Mouse (Mus musculus) retina, postnatal 7 days (tissue): Measurements from ENCODE around the gene Ap1s3.

Experiments
- DNase-seq: peaks from one replicate; pipeline ENCODE4 v3.0.0-alpha.2; 2012; ENCODE audit warnings: low read depth, low spot score

Gene Ap1s3

DNA sequence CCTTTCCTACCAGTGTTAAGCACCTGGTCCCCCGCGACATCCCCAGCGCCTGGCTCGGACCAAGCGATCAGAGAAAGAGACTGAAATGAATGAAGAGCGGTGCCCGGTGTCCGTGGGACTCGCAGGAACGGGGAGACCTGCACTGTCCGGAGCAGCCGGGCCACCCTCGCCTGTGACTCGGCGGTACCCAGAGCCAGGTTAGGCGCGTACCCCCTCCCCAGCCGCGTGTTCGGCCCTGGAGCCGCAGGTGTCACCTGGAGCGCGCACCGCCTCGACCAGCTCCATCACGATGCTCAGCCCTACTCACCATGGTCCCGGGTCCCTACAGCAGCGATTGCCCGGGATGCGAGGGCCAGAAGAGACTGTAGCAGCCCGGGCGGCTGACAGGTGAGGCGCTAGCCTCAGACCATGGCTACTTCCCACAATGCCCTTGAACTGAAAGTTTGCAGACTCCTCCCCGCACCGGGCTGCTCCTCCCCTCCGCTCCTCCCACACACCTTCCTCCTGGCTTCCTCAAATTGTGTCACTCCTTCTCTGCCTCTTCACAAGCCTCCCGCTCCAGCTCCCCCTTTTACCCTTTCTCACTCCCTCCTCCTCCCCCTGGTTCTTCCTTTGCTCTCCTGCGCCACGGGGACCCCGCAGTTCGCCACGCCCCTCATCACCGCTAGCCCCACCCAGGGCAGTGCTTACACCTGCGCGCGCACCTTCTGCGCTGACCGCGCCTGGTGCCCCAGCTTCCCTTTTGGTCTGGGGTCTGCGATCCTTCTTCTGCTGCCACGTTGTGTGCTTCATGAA is at the start of gene Ap1s3:
Ap1s3 (minus strand) TSS at position 430 of the 795 bp plus-strand sequence.
- DNase-seq: peak; percentile 30

GRCm38 (mm10) chr1:79714152-79714923 is 42.6 kb upstream of the Ap1s3 start:
- DNase-seq: no peak

GRCm38 (mm10) chr1:79713081-79713480 is 41.3 kb upstream of the Ap1s3 start:
- DNase-seq: no peak

GRCm38 (mm10) chr1:79711147-79712126 is 39.7 kb upstream of the Ap1s3 start:
- no peak for DNase-seq

GRCm38 (mm10) chr1:79710678-79711077 is 38.9 kb upstream of the Ap1s3 start:
- no peak for DNase-seq

DNA sequence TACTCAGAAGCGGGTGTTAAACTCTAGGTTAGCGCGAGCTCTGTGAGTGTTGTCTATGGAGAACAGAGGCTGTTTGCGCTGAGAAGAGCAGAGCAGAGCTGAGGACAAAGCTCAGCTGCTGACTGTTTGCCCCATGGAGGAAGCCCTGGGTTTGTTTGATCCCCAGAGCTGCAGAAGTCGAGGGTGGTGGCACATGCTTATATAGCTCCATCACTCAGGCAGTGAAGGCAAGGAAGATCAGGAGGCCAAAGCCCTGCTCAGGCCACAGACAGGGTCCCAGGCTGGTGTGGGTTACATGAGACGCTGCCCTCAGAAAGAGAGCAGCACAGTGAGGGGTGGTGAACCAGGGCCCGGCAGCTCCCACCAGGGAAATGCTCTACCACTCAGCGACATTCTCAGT is 38.4 kb upstream of the Ap1s3 start:
- no peak for DNase-seq

GRCm38 (mm10) chr1:79707383-79707782 is 35.6 kb upstream of the Ap1s3 start:
- no peak for DNase-seq

DNA sequence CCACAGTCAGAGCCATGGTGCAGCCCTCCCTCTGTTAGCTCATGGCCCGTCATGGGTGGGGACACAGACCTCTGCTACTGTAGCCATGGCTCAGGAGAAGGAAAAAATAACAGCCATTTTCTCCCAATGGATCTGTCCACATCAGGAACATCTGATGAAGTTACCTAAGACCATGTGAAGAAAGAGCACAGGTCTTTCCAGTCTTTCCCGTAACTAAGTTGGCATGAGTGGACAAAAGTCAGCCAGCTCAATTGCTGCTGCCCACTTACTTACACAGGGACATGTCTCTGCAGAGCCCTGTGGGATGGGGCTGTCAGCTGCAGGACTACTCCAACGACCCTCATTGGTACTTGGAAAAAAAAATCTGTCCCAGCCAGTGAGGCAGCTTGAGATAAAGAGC is 34.9 kb upstream of the Ap1s3 start:
- no peak for DNase-seq

GRCm38 (mm10) chr1:79704672-79705071 is 32.9 kb upstream of the Ap1s3 start:
- DNase-seq: no peak

GRCm38 (mm10) chr1:79703520-79703919 is 31.7 kb upstream of the Ap1s3 start:
- no peak for DNase-seq

- no peak for DNase-seq
Measured at GRCm38 (mm10) chr1:79698506-79698905, 26.7 kb upstream of the Ap1s3 start.

- DNase-seq: peak; percentile 24
Measured at GRCm38 (mm10) chr1:79697382-79697781, 25.6 kb upstream of the Ap1s3 start.

- no peak for DNase-seq
Measured at GRCm38 (mm10) chr1:79696933-79697332, 25.2 kb upstream of the Ap1s3 start.

- DNase-seq: no peak
Measured at GRCm38 (mm10) chr1:79692482-79692881, 20.7 kb upstream of the Ap1s3 start.

DNA sequence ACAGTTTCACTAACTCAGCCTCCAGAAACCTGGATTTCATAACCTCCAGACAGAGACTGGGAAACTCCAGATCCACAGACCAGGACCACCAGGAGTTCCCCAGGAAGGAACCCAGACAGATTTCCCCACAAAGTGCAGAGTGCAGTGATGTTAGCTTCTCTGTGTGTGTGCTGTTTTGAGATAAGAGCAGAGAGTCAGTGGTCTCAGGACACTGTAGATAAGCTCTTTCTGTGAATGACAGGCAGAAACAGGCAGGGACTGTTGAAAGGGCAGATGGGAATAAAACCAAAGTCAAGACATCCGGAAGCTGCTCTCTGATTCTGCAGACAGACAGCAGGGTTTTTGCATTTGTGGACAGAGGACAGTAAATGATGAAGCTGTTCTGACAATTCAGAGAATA is 15.5 kb upstream of the Ap1s3 start:
- DNase-seq: no peak

- no peak for DNase-seq
Measured at GRCm38 (mm10) chr1:79684027-79684426, 12.3 kb upstream of the Ap1s3 start.

DNA sequence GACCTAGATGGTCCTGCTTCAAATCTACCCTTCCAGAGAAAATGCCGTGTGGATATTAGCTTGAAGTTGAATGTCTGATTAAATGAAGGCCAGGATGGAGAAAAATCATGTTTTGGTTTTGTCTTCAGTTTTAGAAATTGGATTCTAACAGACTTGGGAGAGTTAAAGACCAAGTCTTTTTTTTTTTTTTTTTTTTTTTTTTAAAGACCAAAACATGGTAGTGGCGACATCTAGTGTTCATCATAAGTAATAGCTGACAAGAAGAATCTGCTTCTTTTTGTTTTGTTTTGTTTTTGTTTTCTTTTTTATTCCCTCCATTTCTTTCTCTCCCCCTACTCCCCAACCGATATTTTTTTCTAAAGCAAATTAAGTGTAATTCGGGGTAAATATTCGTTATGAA is 11.2 kb upstream of the Ap1s3 start:
- DNase-seq: no peak

DNA sequence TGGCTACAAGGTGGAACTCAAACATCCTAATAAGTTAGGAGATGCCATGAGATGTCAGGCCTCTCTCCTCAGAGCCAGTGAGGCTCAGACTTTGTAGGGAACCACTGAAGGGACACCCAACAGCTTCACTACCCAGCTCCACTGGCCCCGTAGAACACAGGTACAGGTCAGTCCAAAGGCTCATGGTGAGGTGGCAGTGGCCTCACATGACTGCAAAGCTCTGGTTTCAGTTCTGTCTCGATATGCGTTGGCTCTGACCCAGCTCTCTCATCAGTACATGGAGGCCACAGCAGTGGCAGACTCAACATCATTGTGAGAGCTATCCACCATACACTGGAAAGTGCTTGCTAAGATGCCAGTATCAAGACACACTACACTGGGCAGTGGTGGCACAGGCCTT is 9.0 kb upstream of the Ap1s3 start:
- no peak for DNase-seq

- no peak for DNase-seq
Measured at GRCm38 (mm10) chr1:79678117-79678684, 6.4 kb upstream of the Ap1s3 start.

DNA sequence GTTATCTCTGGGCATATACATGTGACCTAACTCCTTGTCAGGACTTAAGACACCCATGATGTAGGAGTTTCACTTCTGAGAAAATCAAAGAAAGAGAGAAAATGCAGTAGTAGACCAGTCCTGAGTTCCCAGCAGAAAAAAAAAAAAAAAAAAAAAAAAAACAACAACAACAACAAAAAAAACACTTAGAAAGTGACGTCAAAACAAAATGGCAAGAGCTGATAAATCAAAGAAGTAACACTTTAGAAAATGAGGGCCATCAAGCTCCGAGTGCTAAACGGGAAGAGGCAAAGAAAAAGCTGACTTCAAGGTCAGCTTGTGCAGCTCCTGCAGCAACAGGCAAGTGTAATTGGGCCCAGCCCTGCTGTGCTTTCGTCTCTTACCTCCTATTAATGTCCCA is 3.9 kb upstream of the Ap1s3 start:
- DNase-seq: no peak

DNA sequence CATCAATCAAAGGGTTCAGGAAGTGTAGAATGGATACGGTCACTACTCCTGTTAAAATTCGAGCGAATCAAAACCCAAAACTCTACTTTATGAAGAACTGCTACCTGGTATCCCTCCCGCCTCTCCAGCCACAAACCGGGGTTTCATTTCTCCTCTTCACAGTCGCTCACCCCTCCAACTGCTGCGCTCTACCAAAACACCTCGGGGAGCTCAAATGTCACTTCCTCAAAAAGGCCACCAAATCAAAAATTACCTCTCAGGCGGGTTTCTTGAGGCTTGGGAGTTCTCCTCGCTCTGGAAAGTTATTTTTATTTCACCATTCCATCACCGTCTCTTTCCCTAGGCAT is 603 bp downstream of the Ap1s3 start:
- DNase-seq: no peak
